Mouse (Mus musculus): ENCODE data around the gene AW146154.
"Not testable (repeated sequence)": the region's sequence is repeated elsewhere in the genome, so short reads cannot be mapped to it uniquely, and the experiment has no call there.

DNA sequence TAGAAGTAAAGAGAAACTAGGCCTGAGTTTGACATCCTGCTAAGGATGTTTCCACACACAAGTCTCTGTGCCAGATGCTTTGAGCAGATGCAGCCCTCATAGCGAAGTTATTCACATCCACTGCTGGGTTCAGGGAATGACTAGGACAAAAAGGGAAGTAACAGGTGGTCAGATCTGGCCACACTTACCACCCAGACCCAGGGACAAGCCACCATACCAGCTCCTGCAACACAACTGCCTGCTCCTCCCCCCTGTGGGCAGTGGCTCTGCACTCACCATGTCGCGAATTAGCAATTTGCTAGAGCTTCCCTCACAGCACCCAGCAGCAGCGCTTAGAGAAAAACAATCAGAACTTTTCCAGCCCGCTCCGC, 687 bp downstream of the AW146154 start:
- not testable (repeated sequence) for TF ChIP-seq CTCF (IDR thresholded peaks at IDR 0.05; ENCODE audit: extremely low read depth, insufficient read depth, insufficient read length, insufficient replicate concordance); POLR2A (IDR thresholded peaks at IDR 0.05; ENCODE audit: low read depth, low read length)

Data from spleen, adult 2 months (tissue).